Mouse (Mus musculus) cerebellum, adult 2 months (tissue): ENCODE data around the gene Smco2. TPM values are rescaled to one million over a fixed set of nuclear protein-coding genes. Genes with fewer than 3 reads are reported as not detected.
"Not testable (repeated sequence)": the region's sequence is repeated elsewhere in the genome, so short reads cannot be mapped to it uniquely, and the experiment has no call there.

Experiments used
- DNase-seq, 2 experiments: peaks; one replicate each; pipeline ENCODE4 v3.0.0; 2021
- H3K27ac ChIP-seq: fragments of 200-500 bp; 2 replicates; pipeline ENCODE4 v1.5.1; 2012; ENCODE audit warnings: low read length, control low read depth, inconsistent platforms; ENCODE audit not compliant: insufficient read depth
- H3K27me3 ChIP-seq: fragments of 200-500 bp; 2 replicates; pipeline ENCODE4 v1.6.1; 2012; ENCODE audit warnings: inconsistent platforms, mild to moderate bottlenecking, low read length, moderate library complexity; ENCODE audit not compliant: control insufficient read depth, insufficient read depth
- H3K4me1 ChIP-seq: fragments of 200-500 bp; 2 replicates; pipeline ENCODE4 v1.6.1; 2011; ENCODE audit warnings: low read length; ENCODE audit not compliant: control insufficient read depth, insufficient read depth
- H3K4me3 ChIP-seq: fragments of 200-500 bp; replicated peaks from 2 replicates; pipeline ENCODE3; 2011; ENCODE audit warnings: mild to moderate bottlenecking, low read depth, low read length, control low read depth; ENCODE audit not compliant: insufficient read depth
- CTCF ChIP-seq: fragments of 200-500 bp; IDR thresholded peaks from 2 replicates; pipeline ENCODE4 v1.5.1; 2011; ENCODE audit warnings: low read depth, mild to moderate bottlenecking, control low read depth, low read length, moderate library complexity, borderline replicate concordance; ENCODE audit not compliant: insufficient read depth
- POLR2A ChIP-seq: fragments of 200-500 bp; IDR thresholded peaks from 2 replicates; pipeline ENCODE4 v1.6.1; 2011; ENCODE audit warnings: low read length, control low read depth, borderline replicate concordance; ENCODE audit not compliant: insufficient read depth
- WGBS: fragments of 180-500 bp; shearing (Covaris S2); methylation state at CpG from one replicate; pipeline ENCODE4 v1.1.7; 2018; 5-methylcytosine and 5-hydroxymethylcytosine counted together
- polyA plus RNA-seq: library from polyadenylated mRNA; depleted of rRNA; stranded (reverse); fragments of >200 nt; gene quantifications from 2 replicates; pipeline ENCODE4 v1.2.3, GENCODE M21; 2012

The Smco2 gene
- polyA plus RNA-seq, 1 experiment = not detected

GRCm38 (mm10) chr6:146845961-146846750, 3.7 kb upstream of the Smco2 start:
- no peak overlapping the region for H3K27ac ChIP-seq
- H3K4me1 ChIP-seq = no peaks in the 10 kb centered on the region
- 56% methylated on average over 15 of the region's 15 CpGs for WGBS
- no peaks in the 10 kb centered on the region for H3K27me3 ChIP-seq
- no peak overlapping the region for H3K4me3 ChIP-seq
- TF ChIP-seq CTCF = no peak
- no peak for TF ChIP-seq POLR2A
- no peak for DNase-seq

GRCm38 (mm10) chr6:146847402-146847801, 2.5 kb upstream of the Smco2 start:
- TF ChIP-seq CTCF = no peak
- no peak for TF ChIP-seq POLR2A
- Histone ChIP-seq H3K27me3 (no peaks in the 10 kb centered on the region), H3K4me3 (no peak overlapping the region), H3K4me1 (no peaks in the 10 kb centered on the region), H3K27ac (no peak overlapping the region)
- WGBS = 79% methylated on average over 3 of the region's 3 CpGs
- DNase-seq = no peak

GRCm38 (mm10) chr6:146848281-146848680, 1.6 kb upstream of the Smco2 start:
- 94% methylated on average over 3 of the region's 3 CpGs for WGBS

GRCm38 (mm10) chr6:146851916-146852315, 2.0 kb downstream of the Smco2 start:
- H3K27me3 ChIP-seq = no peaks in the 10 kb centered on the region
- 90% methylated on average over 3 of the region's 3 CpGs for WGBS
- H3K4me3 ChIP-seq = no peak overlapping the region
- H3K27ac ChIP-seq = no peak overlapping the region
- no peak for DNase-seq
- no peaks in the 10 kb centered on the region for H3K4me1 ChIP-seq
- TF ChIP-seq CTCF = no peak
- TF ChIP-seq POLR2A = no peak

More at GRCm38 (mm10) chr6:146848281-146848680, 1.6 kb upstream of the Smco2 start:
- no peak for TF ChIP-seq CTCF
- H3K27me3 ChIP-seq = no peaks in the 10 kb centered on the region
- H3K27ac ChIP-seq = no peak overlapping the region
- no peak for DNase-seq
- no peak overlapping the region for H3K4me3 ChIP-seq
- no peaks in the 10 kb centered on the region for H3K4me1 ChIP-seq

- no peak overlapping the region for H3K4me3 ChIP-seq
- WGBS = 47% methylated on average over 4 of the region's 4 CpGs
- TF ChIP-seq CTCF (no peak), POLR2A (no peak)
- DNase-seq = no peak
- H3K27ac ChIP-seq = no peak overlapping the region
- H3K27me3 ChIP-seq = no peaks in the 10 kb centered on the region
- no peaks in the 10 kb centered on the region for H3K4me1 ChIP-seq
These were observed 2.8 kb downstream of the Smco2 start for GRCm38 (mm10) chr6:146852739-146853138.

GRCm38 (mm10) chr6:146855185-146855584, 5.3 kb downstream of the Smco2 start:
- TF ChIP-seq POLR2A = no peak
- Histone ChIP-seq H3K4me1 (no peaks in the 10 kb centered on the region), H3K4me3 (no peak overlapping the region), H3K27ac (no peak overlapping the region), H3K27me3 (no peaks in the 10 kb centered on the region)
- 86% methylated on average over 9 of the region's 9 CpGs for WGBS
- no peak for DNase-seq

GRCm38 (mm10) chr6:146857386-146857785, 7.5 kb downstream of the Smco2 start:
- H3K27ac ChIP-seq = no peak overlapping the region
- no peak overlapping the region for H3K4me3 ChIP-seq
- H3K4me1 ChIP-seq = no peaks in the 10 kb centered on the region
- TF ChIP-seq POLR2A (no peak), CTCF (no peak)
- H3K27me3 ChIP-seq = no peaks in the 10 kb centered on the region
- no peak for DNase-seq
- WGBS = 95% methylated on average over 2 of the region's 2 CpGs

GRCm38 (mm10) chr6:146863154-146863553, 13.2 kb downstream of the Smco2 start:
- no peak for DNase-seq
- no peaks in the 10 kb centered on the region for H3K4me1 ChIP-seq
- H3K4me3 ChIP-seq = no peak overlapping the region
- TF ChIP-seq CTCF = no peak
- no peak for TF ChIP-seq POLR2A
- H3K27me3 ChIP-seq = no peaks in the 10 kb centered on the region
- no peak overlapping the region for H3K27ac ChIP-seq
- WGBS = 94% methylated on average over 2 of the region's 2 CpGs

- not testable (repeated sequence) for H3K27ac ChIP-seq, H3K4me1 ChIP-seq, H3K4me3 ChIP-seq, DNase-seq, H3K27me3 ChIP-seq
- WGBS = 92% methylated on average over 5 of the region's 5 CpGs
These were observed 14.5 kb downstream of the Smco2 start for GRCm38 (mm10) chr6:146864370-146864769.
